9 mouse cellular contexts compared by ENCODE assay signal in the genomic region with DNA sequence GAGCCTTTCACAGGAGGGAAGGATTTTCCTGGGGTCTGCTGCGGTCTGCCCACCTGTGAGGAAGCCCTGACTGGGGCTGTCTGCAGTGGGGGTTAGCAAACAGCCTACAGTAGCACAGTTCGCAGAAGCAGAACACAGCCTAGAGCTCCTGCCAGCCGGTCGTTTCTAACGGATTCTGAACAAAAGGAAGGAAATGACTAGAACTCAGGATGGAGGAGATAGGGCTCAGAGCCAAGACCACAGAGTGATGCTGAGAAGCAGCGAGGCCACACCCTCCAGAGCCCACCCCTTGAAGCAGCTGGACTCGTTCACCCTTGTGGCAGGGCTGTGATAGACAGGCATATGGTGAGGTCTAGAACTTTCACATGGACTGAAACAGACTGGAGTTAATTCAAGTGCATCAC. TPM values are rescaled to one million over a fixed set of nuclear protein-coding genes. Genes with fewer than 3 reads are reported as not detected.
DNase-seq lines count a peak whose midpoint lies in the region; ATAC-seq lines count a peak whose summit lies in the region.
"Had no signal": no experiment of that assay in that cellular context is flagged by ENCODE, and none has a peak within 500 bp of the region (broad histone marks: within the 10 kb centered on the region; RNA-seq: fewer than 3 reads in every experiment).

No protein-coding gene starts in this region.

- H3K36me3 ChIP-seq in forebrain, embryonic 14.5 days (ENCODE audit: control insufficient read depth, insufficient read depth, low read length), result no peaks in the 10 kb centered on the region
- H3K36me3 ChIP-seq in liver, embryonic 11.5 days (ENCODE audit: control insufficient read depth, insufficient read depth, low read length), result no peaks in the 10 kb centered on the region
- no peaks in the 10 kb centered on the region; the same call in 1 of the 2 replicates for H3K36me3 ChIP-seq in splenic B cell, adult 2 months (ENCODE audit: control insufficient read depth, insufficient read depth, low read length, poor library complexity, severe bottlenecking)

- H3K27me3 ChIP-seq in forebrain, embryonic 14.5 days (replicated peaks; ENCODE audit: control insufficient read depth, insufficient read depth, low read length), result no peaks in the 10 kb centered on the region
- H3K27me3 ChIP-seq in liver, embryonic 11.5 days (replicated peaks; ENCODE audit: control insufficient read depth, insufficient read depth, low read length), result no peaks in the 10 kb centered on the region
- no peaks in the 10 kb centered on the region for H3K27me3 ChIP-seq in splenic B cell, adult 2 months (ENCODE audit: control insufficient read depth, insufficient read depth, low read length, poor library complexity, severe bottlenecking)

- ATAC-seq in forebrain, embryonic 14.5 days, result peak; percentile 92
- peak; percentile 85 for ATAC-seq in liver, embryonic 11.5 days (replicated peaks; ENCODE audit: low FRiP score)

- no peaks in the 10 kb centered on the region for H3K4me1 ChIP-seq in forebrain, embryonic 14.5 days (ENCODE audit: control insufficient read depth, insufficient read depth, low read length)
- peaks cover 12% of the 10 kb centered on the region for H3K4me1 ChIP-seq in liver, embryonic 11.5 days (replicated peaks; ENCODE audit: control insufficient read depth, insufficient read depth, low read length)

- intact Hi-C loops in gastrocnemius, postnatal 14 days (cut with DNase I; ENCODE audit: low total_unique reads), result no loop called here

- no peak overlapping the region for H3K9ac ChIP-seq in forebrain, embryonic 14.5 days (ENCODE audit: low read length)
- no peak overlapping the region for H3K9ac ChIP-seq in liver, embryonic 11.5 days (ENCODE audit: low read depth, low read length)

- peak overlapping the region; percentile 17; the same call in 1 of the 2 replicates for H3K27ac ChIP-seq in forebrain, embryonic 14.5 days (ENCODE audit: low read depth, low read length)
- H3K27ac ChIP-seq in liver, embryonic 11.5 days (ENCODE audit: low read depth, low read length), result no peak overlapping the region
- H3K27ac ChIP-seq: heart, adult 2 months had no signal

- no peak overlapping the region for H3K4me2 ChIP-seq in forebrain, embryonic 14.5 days (ENCODE audit: low read length)
- peak overlapping the region; percentile 27; the same call in 1 of the 2 replicates for H3K4me2 ChIP-seq in liver, embryonic 11.5 days

- no peak overlapping the region for H3K4me3 ChIP-seq in forebrain, embryonic 14.5 days (ENCODE audit: low read depth, low read length)
- no peak overlapping the region for H3K4me3 ChIP-seq in liver, embryonic 11.5 days (ENCODE audit: low read depth, low read length)
- H3K4me3 ChIP-seq: heart, adult 2 months had no signal

- DNase-seq in gastrocnemius, postnatal 25 days, result peak; percentile 18
- no peak for DNase-seq in gastrocnemius, adult 8-10 months (ENCODE audit: low spot score in 2 of 2)
- DNase-seq in CD4-positive helper T cell, adult 2 months (ENCODE audit: low read depth, low spot score), result peak; percentile 82
- DNase-seq in forebrain, embryonic 14.5 days (ENCODE audit: low spot score), result peak; percentile 78
- DNase-seq in liver, embryonic 11.5 days (ENCODE audit: low spot score), result peak; percentile 49
- DNase-seq in splenic B cell, adult 2 months (ENCODE audit: low read depth, low spot score), result peak; percentile 73
- DNase-seq in adrenal gland, adult 18-20 months (ENCODE audit: low spot score in 2 of 2), result no peak
- DNase-seq in gastrocnemius, postnatal 14 days, result no peak

- 41% methylated on average over 7 of the region's 7 CpGs for WGBS in forebrain, embryonic 14.5 days
- WGBS in liver, embryonic 11.5 days, result 40% methylated on average over 7 of the region's 7 CpGs

- peaks cover 4% of the 10 kb centered on the region; the same call in 1 of the 2 replicates for H3K9me3 ChIP-seq in forebrain, embryonic 14.5 days (replicated peaks; ENCODE audit: control insufficient read depth, low read length)
- no peaks in the 10 kb centered on the region; the same call in 1 of the 2 replicates for H3K9me3 ChIP-seq in liver, embryonic 11.5 days (ENCODE audit: control insufficient read depth, low read length)

RNA-seq across cellular contexts. Expression of a gene that starts 33.9 kb away (rescaled TPM):
- total RNA-seq in gastrocnemius, postnatal 25 days (2021), result 10 to 100 TPM in 1 of 2 experiments, 1 to 10 TPM in 1; 5.4 to 11.4 TPM
- 10 to 100 TPM in 1 of 4 experiments, 1 to 10 TPM in 3; 1.3 to 28.8 (median 6.5) TPM for total RNA-seq in gastrocnemius, adult 8-10 months (2022)
- polyA plus RNA-seq in forebrain, embryonic 14.5 days (2014; fragmentation: Nextera tagmentation; extraction: Ambion mirVana), result not detected in 2 replicates
- 0.14 TPM in 1 of 2 replicates, not detected in the other for polyA plus RNA-seq in liver, embryonic 11.5 days (2014; fragmentation: Nextera tagmentation; extraction: Ambion mirVana)
- total RNA-seq in adrenal gland, adult 18-20 months (2021), result under 1 TPM; 0.46 to 0.80 TPM
- 1 to 10 TPM; 3.9 to 6.8 TPM for total RNA-seq in gastrocnemius, postnatal 14 days (2021)
- polyA plus RNA-seq: heart, adult 2 months had no signal

RNA-seq across cellular contexts. Expression of a gene that starts 39.9 kb away (rescaled TPM):
- under 1 TPM; 0.18 to 0.29 TPM for total RNA-seq in gastrocnemius, postnatal 25 days (2021)
- under 1 TPM in 3 of 4 experiments, not detected in 1; 0.11 to 0.48 (median 0.29) TPM for total RNA-seq in gastrocnemius, adult 8-10 months (2022)
- 0.25 and 0.29 TPM in 2 replicates for polyA plus RNA-seq in forebrain, embryonic 14.5 days (2014; fragmentation: Nextera tagmentation; extraction: Ambion mirVana)
- polyA plus RNA-seq in liver, embryonic 11.5 days (2014; fragmentation: Nextera tagmentation; extraction: Ambion mirVana), result 1.3 and 2.4 TPM in 2 replicates
- under 1 TPM; 0.23 to 0.54 TPM for total RNA-seq in adrenal gland, adult 18-20 months (2021)
- 1 to 10 TPM in 1 of 2 experiments, under 1 TPM in 1; 0.29 to 1.0 TPM for total RNA-seq in gastrocnemius, postnatal 14 days (2021)

Comparison
In these comparisons a context has a peak if more than half of its experiments do, and no peak if none do; other contexts are left out.
1. DNase-seq: peak in gastrocnemius, postnatal 25 days (single experiment), CD4-positive helper T cell, adult 2 months (single experiment), forebrain, embryonic 14.5 days (single experiment), liver, embryonic 11.5 days (single experiment) and splenic B cell, adult 2 months (single experiment); none in gastrocnemius, adult 8-10 months (0 of 2), adrenal gland, adult 18-20 months (0 of 2) and gastrocnemius, postnatal 14 days (single experiment).